Mouse (Mus musculus): Measurements from ENCODE around the gene Gabrb1.

- TF ChIP-seq CTCF (IDR thresholded peaks at IDR 0.05; ENCODE audit: low read depth, low read length) (no peak), TAL1 (conservative IDR thresholded peaks at IDR 0.05; ENCODE audit: low read depth, low read length) (no peak), GATA1 (IDR thresholded peaks at IDR 0.05; ENCODE audit: borderline replicate concordance, low read length) (no peak), GATA2 (IDR thresholded peaks at IDR 0.05; ENCODE audit: borderline replicate concordance, low read depth, low read length) (no peak), POLR2AphosphoS5 (IDR thresholded peaks at IDR 0.05; ENCODE audit: insufficient replicate concordance, low read depth, low read length) (no peak)
Measured at GRCm38 (mm10) chr5:71898214-71898613, 240.3 kb downstream of the Gabrb1 start.

Data from G1E (cell line).